Mouse (Mus musculus): ENCODE results near the gene Rslcan18. TPM values are rescaled to one million over a fixed set of nuclear protein-coding genes. Genes with fewer than 3 reads are reported as not detected.

The Rslcan18 gene
- total RNA-seq, 2 experiments from 2014 or later, result 0.95 to 1.1 TPM

Other genes with a start within 250 kb of the Rslcan18 start
- gene Gm10767, start 211.3 kb downstream of the Rslcan18 start, total RNA-seq (2021), result under 1 TPM; 0.81 to 0.97 TPM
- 1 to 10 TPM; 1.1 to 1.6 TPM for gene Zfp712, start 55.1 kb downstream of the Rslcan18 start, total RNA-seq (2021)
- gene Zfp708, start 18.3 kb downstream of the Rslcan18 start, total RNA-seq (2021), result 1 to 10 TPM in 1 of 2 experiments, under 1 TPM in 1; 0.60 to 1.6 TPM
- gene Gm28557, start 7.7 kb downstream of the Rslcan18 start, total RNA-seq (2021), result 1 to 10 TPM; 2.9 to 3.0 TPM
- 1 to 10 TPM; 5.0 to 5.9 TPM for gene Zfp759, start 5.4 kb upstream of the Rslcan18 start, total RNA-seq (2021)
- 1 to 10 TPM; 2.7 to 3.1 TPM for gene Rsl1, start 56.9 kb upstream of the Rslcan18 start, total RNA-seq (2021)
- 1 to 10 TPM in 1 of 2 experiments, under 1 TPM in 1; 0.84 to 1.3 TPM for gene Zfp455, start 78.2 kb upstream of the Rslcan18 start, total RNA-seq (2021)
- gene Zfp458, start 162.2 kb upstream of the Rslcan18 start, total RNA-seq (2021), result 1 to 10 TPM; 2.0 to 2.5 TPM
- 1 to 10 TPM; 2.0 to 5.2 TPM for gene Zfp457, start 190.2 kb upstream of the Rslcan18 start, total RNA-seq (2021)
- gene Zfp595, start 216.3 kb upstream of the Rslcan18 start, total RNA-seq (2021), result 1 to 10 TPM; 1.9 to 2.2 TPM
- gene Gm28044, start 244.3 kb upstream of the Rslcan18 start, total RNA-seq (2021), result 1 to 10 TPM; 1.4 TPM
- gene Zfp953, start 244.3 kb upstream of the Rslcan18 start, total RNA-seq (2021), result 1 to 10 TPM; 1.1 to 1.5 TPM